Mouse (Mus musculus) lung, embryonic 16.5 days (tissue): ENCODE data around the gene Olfr1412. TPM values are rescaled to one million over a fixed set of nuclear protein-coding genes. Genes with fewer than 3 reads are reported as not detected.

Experiments
- ATAC-seq: fragments of 200-750 bp; cut with Nextera tagmentation; 2 replicates; pipeline ENCODE4 v1.8.0; 2017; ENCODE audit warnings: low read depth, mild to moderate bottlenecking, moderate library complexity
- H3K27ac ChIP-seq: fragments of 300-500 bp; sonication (generic); 2 replicates; pipeline ENCODE4 v1.5.1; 2014; ENCODE audit warnings: mild to moderate bottlenecking, control low read depth, low read length
- H3K27me3 ChIP-seq: fragments of 300-500 bp; sonication (generic); 2 replicates; pipeline ENCODE4 v1.6.1; 2014; ENCODE audit warnings: low read depth, low read length, mixed read lengths; ENCODE audit not compliant: control insufficient read depth, insufficient read depth
- H3K36me3 ChIP-seq: fragments of 300-500 bp; sonication (generic); 2 replicates; pipeline ENCODE4 v1.6.1; 2014; ENCODE audit warnings: low read length; ENCODE audit not compliant: control insufficient read depth, insufficient read depth
- H3K4me1 ChIP-seq: fragments of 300-500 bp; sonication (generic); replicated peaks from 2 replicates; pipeline ENCODE4 v1.6.1; 2014; ENCODE audit warnings: low read length, mixed read lengths; ENCODE audit not compliant: control insufficient read depth, insufficient read depth
- H3K4me2 ChIP-seq: fragments of 300-500 bp; sonication (generic); 2 replicates; pipeline ENCODE4 v1.6.1; 2014; ENCODE audit warnings: low read depth, low read length, control low read depth
- H3K4me3 ChIP-seq: fragments of 300-500 bp; sonication (generic); 2 replicates; pipeline ENCODE4 v1.5.1; 2014; ENCODE audit warnings: mild to moderate bottlenecking, low read length, control low read depth
- H3K9ac ChIP-seq: fragments of 300-500 bp; sonication (generic); 2 replicates; pipeline ENCODE4 v1.6.1; 2014; ENCODE audit warnings: low read length, control low read depth
- H3K9me3 ChIP-seq: fragments of 300-500 bp; sonication (generic); 2 replicates; pipeline ENCODE4 v1.6.1; 2016; ENCODE audit warnings: low read length; ENCODE audit not compliant: control insufficient read depth
- WGBS: fragments of 180-500 bp; shearing (Covaris S2); extraction: QIAGEN DNeasy Blood & Tissue Kit; methylation state at CpG from one replicate; pipeline ENCODE4 v1.1.7; 2014; 5-methylcytosine and 5-hydroxymethylcytosine counted together
- polyA plus RNA-seq: library from polyadenylated mRNA; unstranded; fragments of >200 nt; fragmentation: Nextera tagmentation; extraction: Ambion mirVana; gene quantifications from 2 replicates; pipeline ENCODE4 v1.2.1, GENCODE M21; 2015

The Olfr1412 gene
- polyA plus RNA-seq = not detected in 2 replicates

GRCm38 (mm10) chr1:92585479-92585878 lies at the start of gene Olfr1412:
Gene Olfr1412, plus strand, starts transcription at chr1:92585779.
- 83% methylated on average over 2 of the region's 2 CpGs for WGBS
- H3K4me2 ChIP-seq = no peak within 1 kb of the TSS
- H3K9ac ChIP-seq = no peak within 1 kb of the TSS
- no peak within 1 kb of the TSS for H3K4me3 ChIP-seq
- H3K36me3 ChIP-seq = no peaks in the 10 kb centered on the region
- H3K27ac ChIP-seq = no peak within 1 kb of the TSS
- no peak for ATAC-seq
- H3K4me1 ChIP-seq = no peaks in the 10 kb centered on the region
- no peaks in the 10 kb centered on the region for H3K9me3 ChIP-seq
- no peaks in the 10 kb centered on the region for H3K27me3 ChIP-seq

- no peak for ATAC-seq
- Histone ChIP-seq H3K4me1 (no peaks in the 10 kb centered on the region), H3K4me2 (no peak overlapping the region), H3K27ac (no peak overlapping the region), H3K36me3 (no peaks in the 10 kb centered on the region), H3K27me3 (no peaks in the 10 kb centered on the region), H3K9me3 (no peaks in the 10 kb centered on the region), H3K4me3 (no peak overlapping the region), H3K9ac (no peak overlapping the region)
- 39% methylated on average over 5 of the region's 5 CpGs for WGBS
Observed at GRCm38 (mm10) chr1:92536972-92537371, 48.6 kb upstream of the Olfr1412 start.

DNA sequence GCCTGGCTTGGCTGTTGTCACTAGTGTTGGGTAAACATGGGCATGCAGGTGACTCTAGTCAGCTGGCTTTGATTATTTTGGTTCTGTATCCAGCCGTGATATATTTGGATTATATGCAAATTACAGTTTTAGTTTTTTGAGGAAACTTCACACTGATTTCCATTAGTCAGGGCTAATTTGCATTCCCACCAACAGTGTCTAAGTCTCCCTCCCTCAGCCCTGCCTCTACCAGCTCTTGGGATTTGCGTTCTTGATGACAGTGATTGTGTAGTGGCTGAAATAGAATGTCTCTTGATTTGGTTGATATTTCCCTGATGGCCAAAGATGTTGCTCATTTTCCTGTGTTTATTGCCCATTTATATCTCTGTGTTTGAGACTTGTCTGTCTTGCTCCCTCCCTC lies 46.5 kb upstream of the Olfr1412 start:
- Histone ChIP-seq H3K9ac (no peak overlapping the region), H3K9me3 (no peaks in the 10 kb centered on the region), H3K4me1 (no peaks in the 10 kb centered on the region), H3K4me3 (no peak overlapping the region), H3K27ac (no peak overlapping the region), H3K27me3 (no peaks in the 10 kb centered on the region), H3K36me3 (no peaks in the 10 kb centered on the region), H3K4me2 (no peak overlapping the region)
- 44% methylated on average over 2 of the region's 2 CpGs for WGBS
- no peak for ATAC-seq

GRCm38 (mm10) chr1:92545929-92546328 lies 39.6 kb upstream of the Olfr1412 start:
- Histone ChIP-seq H3K27me3 (no peaks in the 10 kb centered on the region), H3K27ac (no peak overlapping the region), H3K9ac (no peak overlapping the region), H3K4me1 (no peaks in the 10 kb centered on the region), H3K4me3 (no peak overlapping the region), H3K36me3 (no peaks in the 10 kb centered on the region), H3K9me3 (no peaks in the 10 kb centered on the region), H3K4me2 (no peak overlapping the region)
- no peak for ATAC-seq
- 84% methylated on average over 2 of the region's 2 CpGs for WGBS

- Histone ChIP-seq H3K4me3 (no peak within 1 kb of the TSS), H3K27ac (no peak within 1 kb of the TSS), H3K4me2 (no peak within 1 kb of the TSS), H3K27me3 (no peaks in the 10 kb centered on the region), H3K9ac (no peak within 1 kb of the TSS), H3K36me3 (no peaks in the 10 kb centered on the region), H3K4me1 (no peaks in the 10 kb centered on the region), H3K9me3 (no peaks in the 10 kb centered on the region)
- 82% methylated on average over 3 of the region's 3 CpGs for WGBS
- ATAC-seq = no peak
Observed at GRCm38 (mm10) chr1:92571022-92571421, 14.6 kb upstream of the Olfr1412 start, which contains the start of gene Olfr1413. Gene Olfr1413, plus strand, starts transcription at chr1:92571322.

DNA sequence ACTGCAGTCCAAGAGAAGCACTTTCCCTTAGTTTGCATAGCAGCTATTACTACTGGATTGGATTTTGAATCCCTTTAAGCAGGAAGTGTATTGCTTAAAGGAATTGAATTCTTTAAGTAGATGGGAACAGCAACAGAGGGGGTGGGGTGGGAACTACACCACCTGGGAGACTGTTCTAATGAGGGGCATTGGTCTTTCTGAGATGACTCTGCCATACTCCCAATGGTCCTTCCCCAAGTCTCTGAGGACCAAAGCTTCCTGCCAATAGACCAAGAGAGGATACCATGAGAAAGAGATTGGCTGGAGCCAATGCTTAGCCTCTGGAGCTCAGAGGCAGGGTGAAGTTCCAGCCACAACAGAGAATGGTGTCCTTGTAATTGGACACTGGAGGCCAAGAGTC lies 8.5 kb downstream of the Olfr1412 start, which contains the start of gene Olfr1411:
Gene Olfr1411, plus strand, starts transcription at position 301 of the 400 bp plus-strand sequence.
- H3K4me1 ChIP-seq = no peaks in the 10 kb centered on the region
- no peak within 1 kb of the TSS for H3K27ac ChIP-seq
- H3K27me3 ChIP-seq = no peaks in the 10 kb centered on the region
- H3K4me3 ChIP-seq = no peak within 1 kb of the TSS
- H3K36me3 ChIP-seq = no peaks in the 10 kb centered on the region
- ATAC-seq = no peak
- no peaks in the 10 kb centered on the region for H3K9me3 ChIP-seq
- no peak within 1 kb of the TSS for H3K4me2 ChIP-seq
- H3K9ac ChIP-seq = no peak within 1 kb of the TSS

DNA sequence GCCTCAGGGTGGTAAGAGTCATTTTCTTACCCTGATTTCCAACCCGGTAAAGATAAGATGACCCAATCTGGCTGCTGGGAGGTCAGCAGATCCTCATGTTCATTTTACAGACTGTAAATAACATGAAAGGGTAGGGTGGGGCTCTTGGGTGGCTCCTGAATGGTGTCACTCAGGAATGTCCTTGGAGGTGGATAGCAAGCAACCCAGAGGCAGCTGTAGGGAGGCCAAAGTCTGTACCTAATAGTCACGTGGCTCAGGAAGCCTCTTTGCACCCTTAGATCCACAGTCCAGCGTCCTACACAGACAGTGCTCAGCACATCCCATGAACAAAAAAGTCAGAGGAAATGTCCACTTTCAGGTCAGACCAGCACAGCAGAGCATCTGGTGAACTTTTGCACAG lies 10.4 kb downstream of the Olfr1412 start:
- no peaks in the 10 kb centered on the region for H3K27me3 ChIP-seq
- no peak overlapping the region for H3K4me2 ChIP-seq
- no peak overlapping the region for H3K4me3 ChIP-seq
- no peak for ATAC-seq
- H3K9ac ChIP-seq = no peak overlapping the region
- 64% methylated on average over 3 of the region's 3 CpGs for WGBS
- no peaks in the 10 kb centered on the region for H3K9me3 ChIP-seq
- H3K36me3 ChIP-seq = no peaks in the 10 kb centered on the region
- no peak overlapping the region for H3K27ac ChIP-seq
- no peaks in the 10 kb centered on the region for H3K4me1 ChIP-seq

- Histone ChIP-seq H3K27me3 (no peaks in the 10 kb centered on the region), H3K4me1 (no peaks in the 10 kb centered on the region), H3K9ac (no peak within 1 kb of the TSS), H3K4me2 (no peak within 1 kb of the TSS), H3K36me3 (no peaks in the 10 kb centered on the region), H3K4me3 (no peak within 1 kb of the TSS), H3K9me3 (no peaks in the 10 kb centered on the region), H3K27ac (no peak within 1 kb of the TSS)
- ATAC-seq = no peak
- whole genome bisulfite sequencing = 95% methylated on average over 1 of the region's 1 CpGs
Observed at GRCm38 (mm10) chr1:92605482-92605881, 19.9 kb downstream of the Olfr1412 start, which contains the start of gene Olfr1410. Gene Olfr1410, plus strand, starts transcription at chr1:92605782.

DNA sequence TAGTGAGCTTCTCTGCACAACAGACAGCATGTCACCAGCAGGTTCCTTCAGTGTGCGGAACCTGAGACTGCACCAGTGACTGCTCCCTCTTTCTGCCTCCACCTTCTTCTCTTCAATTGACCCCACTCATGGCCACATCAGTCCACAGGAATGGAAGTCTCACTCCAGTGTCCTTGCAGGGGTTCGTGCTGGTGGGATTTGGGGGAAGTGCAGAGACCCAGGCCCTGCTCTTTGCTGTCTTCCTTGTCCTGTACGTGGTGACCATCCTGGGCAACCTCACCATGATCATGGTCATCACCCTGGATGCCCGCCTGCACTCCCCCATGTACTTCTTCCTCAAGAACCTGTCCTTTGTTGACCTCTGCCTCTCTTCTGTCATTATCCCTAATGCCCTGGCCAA lies 22.1 kb downstream of the Olfr1412 start:
- no peak overlapping the region for H3K9ac ChIP-seq
- no peak overlapping the region for H3K4me3 ChIP-seq
- no peak overlapping the region for H3K27ac ChIP-seq
- ATAC-seq = no peak
- no peak overlapping the region for H3K4me2 ChIP-seq
- WGBS = 73% methylated on average over 4 of the region's 4 CpGs
- no peaks in the 10 kb centered on the region for H3K27me3 ChIP-seq
- H3K9me3 ChIP-seq = no peaks in the 10 kb centered on the region
- no peaks in the 10 kb centered on the region for H3K4me1 ChIP-seq
- H3K36me3 ChIP-seq = no peaks in the 10 kb centered on the region

GRCm38 (mm10) chr1:92611008-92611407 lies 25.4 kb downstream of the Olfr1412 start:
- Histone ChIP-seq H3K9ac (no peak overlapping the region), H3K4me2 (no peak overlapping the region), H3K36me3 (no peaks in the 10 kb centered on the region), H3K4me3 (no peak overlapping the region), H3K27ac (no peak overlapping the region), H3K27me3 (no peaks in the 10 kb centered on the region), H3K4me1 (no peaks in the 10 kb centered on the region), H3K9me3 (no peaks in the 10 kb centered on the region)
- WGBS = 3% methylated on average over 5 of the region's 5 CpGs
- ATAC-seq = no peak
